Mouse (Mus musculus) olfactory bulb, adult 2 months (tissue): ENCODE results near the gene Exoc3l4.

Experiments used
- CTCF ChIP-seq: fragments of 200-500 bp; IDR thresholded peaks from 2 replicates; pipeline ENCODE4 v1.5.1; 2012; ENCODE audit warnings: low read depth, mild to moderate bottlenecking, low read length, moderate library complexity; ENCODE audit not compliant: insufficient read depth
- POLR2A ChIP-seq: fragments of 200-500 bp; IDR thresholded peaks from 2 replicates; pipeline ENCODE4 v1.6.1; 2012; ENCODE audit warnings: mild to moderate bottlenecking, low read depth, low read length, moderate library complexity; ENCODE audit not compliant: insufficient read depth

DNA sequence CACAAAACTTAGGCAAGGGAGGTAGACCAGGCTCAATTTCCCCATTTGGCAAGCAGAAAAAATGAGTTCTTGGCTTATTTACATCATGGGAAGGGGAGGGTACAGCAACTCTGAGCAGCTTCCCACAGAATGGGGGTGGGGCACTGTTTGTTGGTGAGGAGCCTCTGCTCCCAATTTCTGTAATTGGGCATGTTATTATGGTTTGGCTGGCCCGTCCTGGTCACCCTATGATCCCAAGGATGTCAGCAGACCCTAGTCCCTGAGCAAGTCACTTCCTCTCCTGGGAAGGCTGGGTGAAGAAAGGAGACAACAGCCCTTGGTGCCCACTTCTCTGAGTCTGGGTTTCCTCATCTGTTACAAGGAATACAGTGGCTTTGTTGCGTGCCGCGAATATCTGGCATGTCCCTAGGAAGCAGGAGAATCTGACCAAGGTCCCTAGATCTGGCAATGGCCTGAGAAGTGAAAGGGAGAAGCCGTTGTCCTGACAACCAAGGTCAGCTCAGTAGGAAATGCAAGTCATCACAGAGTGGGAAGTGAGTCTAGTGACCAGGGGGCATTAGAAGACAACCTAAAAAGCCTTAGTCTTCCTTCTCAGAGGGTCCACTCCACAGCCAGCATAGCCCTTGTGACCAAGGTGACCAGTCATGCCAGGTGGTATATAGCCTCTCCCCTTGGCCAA is 20.5 kb downstream of the Exoc3l4 start:
- no peak for TF ChIP-seq CTCF
- no peak for TF ChIP-seq POLR2A
